Mouse (Mus musculus) kidney, adult 2 months (tissue): ENCODE results near the gene Tgif2. TPM values are rescaled to one million over a fixed set of nuclear protein-coding genes. Genes with fewer than 3 reads are reported as not detected.
"Not testable (repeated sequence)": the region's sequence is repeated elsewhere in the genome, so short reads cannot be mapped to it uniquely, and the experiment has no call there.

Experiments
- DNase-seq: peaks from one replicate; pipeline ENCODE4 v3.0.0; 2021
- H3K27ac ChIP-seq: fragments of 200-500 bp; 2 replicates; pipeline ENCODE4 v1.5.1; 2012; ENCODE audit warnings: low read depth, low read length, control low read depth, inconsistent platforms; ENCODE audit not compliant: insufficient read depth
- H3K27me3 ChIP-seq: fragments of 200-500 bp; replicated peaks from 2 replicates; pipeline ENCODE4 v1.6.1; 2012; ENCODE audit warnings: mild to moderate bottlenecking, moderate library complexity, low read length, inconsistent platforms; ENCODE audit not compliant: control insufficient read depth, insufficient read depth
- H3K36me3 ChIP-seq: fragments of 200-500 bp; 2 replicates; pipeline ENCODE4 v1.6.1; 2012; ENCODE audit warnings: mild to moderate bottlenecking, moderate library complexity, low read length, inconsistent platforms; ENCODE audit not compliant: control insufficient read depth, insufficient read depth
- H3K4me1 ChIP-seq: fragments of 200-500 bp; 2 replicates; pipeline ENCODE4 v1.6.1; 2011; ENCODE audit warnings: low read length; ENCODE audit not compliant: control insufficient read depth, insufficient read depth
- H3K4me3 ChIP-seq: fragments of 200-500 bp; 2 replicates; pipeline ENCODE4 v1.5.1; 2011; ENCODE audit warnings: mild to moderate bottlenecking, low read depth, low read length, control low read depth; ENCODE audit not compliant: insufficient read depth
- CTCF ChIP-seq: fragments of 200-500 bp; conservative IDR thresholded peaks from 2 replicates; pipeline ENCODE4 v1.5.1; 2011; ENCODE audit warnings: low read depth, mild to moderate bottlenecking, control low read depth, low read length, moderate library complexity, mixed read lengths; ENCODE audit not compliant: insufficient read depth, insufficient read length
- POLR2A ChIP-seq: fragments of 200-500 bp; IDR thresholded peaks from one replicate; pipeline ENCODE4 v1.6.1; 2011; ENCODE audit warnings: low read depth, low read length, control low read depth
- WGBS: fragments of 180-500 bp; shearing (Covaris S2); methylation state at CpG from one replicate; pipeline ENCODE4 v1.1.7; 2018; 5-methylcytosine and 5-hydroxymethylcytosine counted together
- polyA plus RNA-seq: library from polyadenylated mRNA; depleted of rRNA; stranded (reverse); fragments of >200 nt; gene quantifications from 2 replicates; pipeline ENCODE4 v1.2.3, GENCODE M21; 2012

Tgif2 gene
- polyA plus RNA-seq, 1 experiment = 3.8 TPM

- Histone ChIP-seq H3K27me3 (no peaks in the 10 kb centered on the region), H3K4me1 (no peaks in the 10 kb centered on the region; the same call in 1 of the 2 replicates), H3K27ac (no peak overlapping the region), H3K4me3 (no peak overlapping the region), H3K36me3 (no peaks in the 10 kb centered on the region)
- 90% methylated on average over 4 of the region's 4 CpGs for WGBS
- TF ChIP-seq CTCF (no peak), POLR2A (no peak)
- no peak for DNase-seq
Measured at GRCm38 (mm10) chr2:156874760-156875510, 35.1 kb downstream of the Tgif2 start.

- H3K27me3 ChIP-seq = no peaks in the 10 kb centered on the region
- TF ChIP-seq CTCF = no peak
- no peak for TF ChIP-seq POLR2A
- H3K27ac ChIP-seq = no peak overlapping the region
- WGBS = 46% methylated on average over 9 of the region's 9 CpGs
- no peak for DNase-seq
- H3K4me1 ChIP-seq = no peaks in the 10 kb centered on the region
- no peak overlapping the region for H3K4me3 ChIP-seq
- no peaks in the 10 kb centered on the region for H3K36me3 ChIP-seq
Measured at GRCm38 (mm10) chr2:156877726-156878125, 37.9 kb downstream of the Tgif2 start.

GRCm38 (mm10) chr2:156879541-156879940 lies 39.7 kb downstream of the Tgif2 start:
- H3K4me1 ChIP-seq = no peaks in the 10 kb centered on the region
- no peak for DNase-seq
- WGBS = 90% methylated on average over 3 of the region's 3 CpGs
- TF ChIP-seq POLR2A = no peak
- TF ChIP-seq CTCF = no peak
- H3K27ac ChIP-seq = no peak overlapping the region
- no peak overlapping the region for H3K4me3 ChIP-seq
- no peaks in the 10 kb centered on the region for H3K36me3 ChIP-seq
- no peaks in the 10 kb centered on the region for H3K27me3 ChIP-seq

DNA sequence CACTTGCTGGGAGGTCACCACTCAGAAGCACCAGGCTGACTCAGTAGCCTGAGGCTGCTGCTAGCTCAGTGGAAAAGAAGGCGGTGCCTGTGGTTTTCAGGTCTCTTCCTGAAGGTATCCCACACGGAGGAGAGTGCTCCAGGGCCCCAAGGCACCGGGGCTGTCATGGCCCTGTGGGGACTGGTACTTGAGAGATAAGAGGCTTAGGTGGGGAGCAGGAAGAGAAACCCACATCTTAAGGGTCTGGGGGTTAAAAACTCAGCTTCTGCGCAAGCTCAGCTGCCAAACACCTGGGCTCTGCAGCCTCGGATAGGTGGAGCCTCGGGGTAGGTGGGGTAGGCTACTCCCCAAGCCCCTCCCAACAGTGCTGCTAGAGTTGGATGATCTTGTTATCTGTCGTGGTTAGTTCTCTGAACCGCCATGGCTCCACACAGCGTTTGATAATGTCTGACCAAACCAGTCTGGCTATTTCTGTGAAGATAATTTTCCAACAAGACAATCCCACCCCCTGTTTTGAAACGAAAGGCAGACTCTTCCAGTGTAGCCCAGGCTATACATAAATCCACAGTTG lies 42.7 kb downstream of the Tgif2 start:
- no peaks in the 10 kb centered on the region for H3K4me1 ChIP-seq
- no peak overlapping the region for H3K27ac ChIP-seq
- H3K4me3 ChIP-seq = no peak overlapping the region
- H3K36me3 ChIP-seq = no peaks in the 10 kb centered on the region
- no peak for DNase-seq
- TF ChIP-seq POLR2A (no peak), CTCF (no peak)
- WGBS = 59% methylated on average over 10 of the region's 10 CpGs
- H3K27me3 ChIP-seq = no peaks in the 10 kb centered on the region

DNA sequence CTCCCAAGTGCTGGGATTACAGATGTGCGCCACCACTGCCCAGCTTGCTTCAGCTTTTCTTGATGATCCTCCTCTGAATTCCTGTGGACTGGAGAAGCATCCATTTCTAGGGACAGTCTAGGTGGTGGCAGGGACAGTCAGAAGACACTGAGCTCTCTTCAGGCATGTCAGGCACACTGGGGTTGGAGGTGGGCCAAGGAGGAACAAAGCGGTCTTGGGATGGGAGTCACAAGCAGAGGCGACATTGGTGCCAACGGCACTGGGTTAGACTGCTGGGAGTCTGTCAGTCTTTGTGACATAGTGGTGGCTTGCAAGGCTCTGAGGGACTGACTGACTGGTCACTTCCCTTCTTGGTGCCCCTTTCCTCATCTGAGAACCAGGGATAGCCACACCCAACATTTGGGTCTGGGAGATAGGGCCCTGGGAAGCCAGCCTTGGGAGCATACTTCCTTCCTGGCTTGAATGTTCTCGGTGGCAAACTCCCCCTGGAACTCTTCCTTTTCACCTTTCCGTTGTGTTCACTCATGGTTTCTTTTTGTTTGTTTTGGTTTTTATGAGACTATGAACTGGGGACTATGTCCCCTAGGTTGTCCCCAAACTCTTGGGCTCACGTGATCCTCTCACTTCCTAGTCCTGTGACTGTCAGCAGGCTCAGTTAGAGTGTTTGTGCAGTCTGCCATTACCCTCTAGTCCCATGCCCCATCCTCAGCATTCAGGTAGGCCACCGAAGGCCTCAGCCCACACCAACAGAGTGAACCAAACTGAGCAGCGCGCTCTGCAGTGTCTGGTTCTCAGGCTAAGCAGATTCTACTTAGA lies 44.8 kb downstream of the Tgif2 start:
- DNase-seq = no peak
- TF ChIP-seq POLR2A (no peak), CTCF (no peak)
- Histone ChIP-seq H3K4me3 (no peak overlapping the region), H3K36me3 (no peaks in the 10 kb centered on the region), H3K27ac (no peak overlapping the region), H3K4me1 (no peaks in the 10 kb centered on the region), H3K27me3 (no peaks in the 10 kb centered on the region)
- WGBS = 80% methylated on average over 10 of the region's 10 CpGs

DNA sequence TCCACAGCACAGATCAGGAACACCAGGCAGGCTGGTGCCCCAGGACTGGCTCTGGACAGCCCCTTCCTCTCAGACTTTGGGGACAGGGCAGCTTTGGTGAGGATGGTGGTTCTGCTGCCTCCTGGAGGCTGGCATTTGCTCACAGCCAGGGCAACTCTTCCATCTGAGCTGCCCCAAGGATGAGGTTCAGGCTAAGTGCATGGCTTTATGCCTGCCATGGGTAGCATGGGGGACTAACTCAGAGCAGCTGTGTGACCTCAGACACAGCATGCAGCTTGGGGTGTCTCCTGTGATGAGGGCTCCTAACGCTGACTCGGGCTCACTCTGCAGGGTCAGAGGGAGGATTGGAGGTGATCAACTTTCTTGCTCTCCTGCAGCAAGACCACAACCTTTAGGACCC lies 45.9 kb downstream of the Tgif2 start:
- WGBS = 55% methylated on average over 2 of the region's 2 CpGs
- not testable (repeated sequence) for H3K4me3 ChIP-seq, H3K27ac ChIP-seq, H3K36me3 ChIP-seq, H3K4me1 ChIP-seq, DNase-seq, H3K27me3 ChIP-seq

GRCm38 (mm10) chr2:156886084-156886631 lies 46.4 kb downstream of the Tgif2 start:
- H3K27me3 ChIP-seq = no peaks in the 10 kb centered on the region
- DNase-seq = no peak
- H3K27ac ChIP-seq = no peak overlapping the region
- H3K4me3 ChIP-seq = no peak overlapping the region
- no peak for TF ChIP-seq POLR2A
- no peak for TF ChIP-seq CTCF
- WGBS = 73% methylated on average over 10 of the region's 10 CpGs
- H3K36me3 ChIP-seq = no peaks in the 10 kb centered on the region
- no peaks in the 10 kb centered on the region for H3K4me1 ChIP-seq
